Mouse (Mus musculus) ES-Bruce4 (cell line): ENCODE measurements around the gene Srprb.

Source experiments
- CTCF ChIP-seq: IDR thresholded peaks from one replicate; pipeline ENCODE4 v1.8.1; 2011; ENCODE audit warnings: low read depth, low read length
- EP300 ChIP-seq: IDR thresholded peaks from 2 replicates; pipeline ENCODE4 v1.6.1; 2011; ENCODE audit warnings: low read depth, low read length; ENCODE audit not compliant: insufficient read depth
- POLR2A ChIP-seq: IDR thresholded peaks from one replicate; pipeline ENCODE4 v1.8.1; 2011; ENCODE audit warnings: low read length; ENCODE audit not compliant: insufficient read depth

DNA sequence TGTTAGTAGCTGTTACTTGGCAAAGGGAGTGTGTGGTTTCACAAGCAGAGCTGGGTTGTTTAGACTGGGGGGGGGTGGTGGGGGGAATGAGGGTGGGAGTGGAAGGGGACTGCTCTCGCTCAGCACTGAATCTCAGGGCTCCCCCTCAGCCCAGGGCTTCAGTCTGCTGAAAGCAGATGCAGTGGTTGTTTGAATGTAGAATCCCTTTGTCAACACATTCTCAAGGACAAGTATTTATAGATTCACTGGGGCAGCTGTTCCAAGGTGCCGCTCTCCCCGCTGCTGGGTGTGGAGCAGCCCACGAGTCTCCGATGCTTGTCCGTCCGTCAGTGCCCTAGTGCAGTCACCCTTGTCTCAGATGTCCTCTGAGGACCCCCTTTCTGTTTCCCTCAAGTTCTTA is 60.7 kb downstream of the Srprb start:
- TF ChIP-seq EP300 (peak; percentile 30; the same call in 1 of the 2 replicates), POLR2A (no peak), CTCF (no peak)
